Mouse (Mus musculus) ES-CJ7 (cell line): ENCODE measurements around the gene Magea3.
"Not testable (repeated sequence)": the region's sequence is repeated elsewhere in the genome, so short reads cannot be mapped to it uniquely, and the experiment has no call there.

ENCODE experiments used
- DNase-seq: peaks from one replicate; pipeline ENCODE4 v3.0.0; 2011; ENCODE audit warnings: low read depth, low spot score

The Magea3 gene

GRCm38 (mm10) chrX:154949405-154949804 is at the start of gene Magea3:
Gene Magea3 (minus strand): TSS chrX:154949505.
- DNase-seq, result not testable (repeated sequence)

- not testable (repeated sequence) for DNase-seq
Measured at GRCm38 (mm10) chrX:154995750-154996149, 46.4 kb upstream of the Magea3 start, which contains the start of gene Magea8. Gene Magea8 (minus strand): TSS chrX:154995850.

- not testable (repeated sequence) for DNase-seq
Measured at GRCm38 (mm10) chrX:154935887-154936286, 13.4 kb downstream of the Magea3 start, which contains the start of gene Magea6. Gene Magea6 (minus strand): TSS chrX:154935987.
